In the genomic region with DNA sequence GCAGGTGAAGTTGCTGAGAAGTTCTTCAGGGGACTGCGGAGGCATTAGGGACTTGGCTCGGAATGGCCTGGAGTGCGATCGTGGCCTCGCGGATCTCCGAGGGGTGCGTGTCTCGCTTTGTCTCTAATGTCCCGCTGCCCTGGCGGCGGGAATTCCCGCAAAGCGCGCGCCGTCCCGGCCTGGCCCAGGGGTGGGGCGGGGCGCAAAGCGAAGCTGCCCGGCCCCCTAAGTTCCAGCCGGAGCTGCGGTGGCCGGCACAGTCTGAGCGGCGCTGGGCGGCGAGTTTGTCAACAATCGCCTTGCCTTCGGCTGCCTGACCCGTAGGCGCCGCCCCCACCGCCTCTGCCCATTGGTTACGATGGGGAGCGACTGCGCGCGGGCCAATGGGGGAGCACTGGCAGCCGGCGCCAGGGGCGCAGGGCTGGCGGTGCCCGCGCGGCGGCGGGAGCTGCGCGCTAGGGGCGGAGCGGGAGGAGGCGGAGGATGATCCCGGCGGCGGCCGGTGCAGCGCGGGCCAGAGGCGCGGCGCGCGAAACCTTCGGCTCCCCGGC, we compare ENCODE assay signal across 8 mouse cellular contexts. TPM values are rescaled to one million over a fixed set of nuclear protein-coding genes. Genes with fewer than 3 reads are reported as not detected.
DNase-seq lines count a peak whose midpoint lies in the region; ATAC-seq and TF ChIP-seq lines count a peak whose summit lies in the region.

No protein-coding gene starts in this region.

- H3ac ChIP-seq in myocyte (ENCODE audit: control insufficient read depth, insufficient read length), result peak overlapping the region; percentile 37

- H3K4me1 ChIP-seq in brown adipose tissue, adult 24 weeks (ENCODE audit: control insufficient read depth, insufficient read depth, insufficient read length, low read length), result peaks cover 10% of the 10 kb centered on the region; the same call in 1 of the 2 replicates
- H3K4me1 ChIP-seq in heart, embryonic 13.5 days, result peaks cover 51% of the 10 kb centered on the region
- peaks cover 22% of the 10 kb centered on the region for H3K4me1 ChIP-seq in liver, embryonic 11.5 days (replicated peaks; ENCODE audit: control insufficient read depth, insufficient read depth, low read length)
- peaks cover 33% of the 10 kb centered on the region for H3K4me1 ChIP-seq in stomach, embryonic 14.5 days (ENCODE audit: control insufficient read depth, insufficient read depth, low read length)

- peak overlapping the region; percentile 87 for H3K9ac ChIP-seq in heart, embryonic 13.5 days
- peak overlapping the region; percentile 86 for H3K9ac ChIP-seq in liver, embryonic 11.5 days (ENCODE audit: low read depth, low read length)
- peak overlapping the region; percentile 72 for H3K9ac ChIP-seq in stomach, embryonic 14.5 days (replicated peaks; ENCODE audit: low read depth, low read length)

- H3K36me3 ChIP-seq in heart, embryonic 13.5 days, result peaks cover 36% of the 10 kb centered on the region
- peaks cover 8% of the 10 kb centered on the region; the same call in 1 of the 2 replicates for H3K36me3 ChIP-seq in liver, embryonic 11.5 days (ENCODE audit: control insufficient read depth, insufficient read depth, low read length)
- no peaks in the 10 kb centered on the region for H3K36me3 ChIP-seq in myocyte (ENCODE audit: control insufficient read depth, insufficient read depth)
- peaks cover 15% of the 10 kb centered on the region for H3K36me3 ChIP-seq in stomach, embryonic 14.5 days (ENCODE audit: control insufficient read depth, insufficient read depth, low read length)

- DNase-seq in CD4-positive, CD25-positive, alpha-beta regulatory T cell, adult 2 months (ENCODE audit: low read depth, low spot score), result peak; percentile 93
- peak; percentile 98 for DNase-seq in kidney, postnatal 10 days
- peak; percentile 94 for DNase-seq in liver, embryonic 11.5 days (ENCODE audit: low spot score)

- peak overlapping the region; percentile 99 for H3K4me2 ChIP-seq in heart, embryonic 13.5 days
- H3K4me2 ChIP-seq in liver, embryonic 11.5 days, result peak overlapping the region; percentile 99
- peak overlapping the region; percentile 99 for H3K4me2 ChIP-seq in myocyte (ENCODE audit: low read depth)
- H3K4me2 ChIP-seq in stomach, embryonic 14.5 days (replicated peaks; ENCODE audit: low read depth, low read length), result peak overlapping the region; percentile 92

- TF ChIP-seq POLR2A in myocyte (IDR thresholded peaks at IDR 0.05; ENCODE audit: insufficient read length, low read depth), result peak; percentile 68

- no peaks in the 10 kb centered on the region for H3K9me3 ChIP-seq in heart, embryonic 13.5 days
- no peaks in the 10 kb centered on the region for H3K9me3 ChIP-seq in liver, embryonic 11.5 days (ENCODE audit: control insufficient read depth, low read length)
- H3K9me3 ChIP-seq in stomach, embryonic 14.5 days (ENCODE audit: control insufficient read depth, low read depth, low read length), result no peaks in the 10 kb centered on the region

- no peaks in the 10 kb centered on the region for H3K79me2 ChIP-seq in myocyte (ENCODE audit: control insufficient read depth, insufficient read depth)

- H3K27me3 ChIP-seq in heart, embryonic 13.5 days (replicated peaks), result peaks cover 23% of the 10 kb centered on the region
- peaks cover 32% of the 10 kb centered on the region for H3K27me3 ChIP-seq in liver, embryonic 11.5 days (replicated peaks; ENCODE audit: control insufficient read depth, insufficient read depth, low read length)
- H3K27me3 ChIP-seq in myocyte (ENCODE audit: control insufficient read depth, insufficient read depth, insufficient read length), result no peaks in the 10 kb centered on the region
- H3K27me3 ChIP-seq in stomach, embryonic 14.5 days (ENCODE audit: control insufficient read depth, insufficient read depth, low read length), result 0 out of 2 replicates have a peak, but pooled peaks cover 3% of the 10 kb centered on the region

- peak overlapping the region; percentile 81 for H3K4me3 ChIP-seq in brown adipose tissue, adult 24 weeks (ENCODE audit: insufficient read depth, low read depth, low read length)
- peak overlapping the region; percentile 81 for H3K4me3 ChIP-seq in heart, embryonic 13.5 days
- peak overlapping the region; percentile 85 for H3K4me3 ChIP-seq in liver, embryonic 11.5 days (ENCODE audit: low read depth, low read length)
- H3K4me3 ChIP-seq in myocyte, result peak overlapping the region; percentile 75
- H3K4me3 ChIP-seq in stomach, embryonic 14.5 days (ENCODE audit: low read depth, low read length), result peak overlapping the region; percentile 87

- WGBS in heart, embryonic 13.5 days, result under 1% methylated on average over 63 of the region's 67 CpGs
- WGBS in liver, embryonic 11.5 days, result under 1% methylated on average over 59 of the region's 67 CpGs
- WGBS in stomach, embryonic 14.5 days, result 0% methylated on average over 64 of the region's 67 CpGs

- H3K27ac ChIP-seq in brown adipose tissue, adult 24 weeks (replicated peaks; ENCODE audit: low read depth, low read length), result peak overlapping the region; percentile 53; the same call in 1 of the 2 replicates
- peak overlapping the region; percentile 90 for H3K27ac ChIP-seq in heart, embryonic 13.5 days (replicated peaks)
- peak overlapping the region; percentile 66 for H3K27ac ChIP-seq in liver, embryonic 11.5 days (ENCODE audit: low read depth, low read length)
- H3K27ac ChIP-seq in stomach, embryonic 14.5 days (ENCODE audit: low read length), result peak overlapping the region; percentile 94

- ATAC-seq in erythroid progenitor cell, adult 5-6 weeks (replicated peaks; ENCODE audit: low FRiP score, poor library complexity, severe bottlenecking), result peak; percentile 89
- peak; percentile 79 for ATAC-seq in heart, embryonic 13.5 days (ENCODE audit: extremely low read depth, insufficient number of reproducible peaks, low FRiP score, low TSS enrichment)
- ATAC-seq in liver, embryonic 11.5 days (replicated peaks; ENCODE audit: low FRiP score), result peak; percentile 89
- peak; percentile 87 for ATAC-seq in stomach, embryonic 14.5 days (ENCODE audit: insufficient number of reproducible peaks, insufficient read depth, low FRiP score, low read depth)

TF ChIP-seq in myocyte, 11 proteins besides CTCF, POLR2A, EP300 and RAD21:
- TF ChIP-seq E2F4 (IDR thresholded peaks at IDR 0.05; ENCODE audit: insufficient read depth), result peak; percentile 55
- TF ChIP-seq MAX (IDR thresholded peaks at IDR 0.05; ENCODE audit: low read depth), result no peak
- TF ChIP-seq POLR2AphosphoS2 (IDR thresholded peaks at IDR 0.05; ENCODE audit: insufficient read length, low read depth), result peak; percentile 43

RNA-seq across cellular contexts. Expression of gene Bcl2l11, which starts 1.4 kb away (rescaled TPM):
- 1.1 and 2.9 TPM in 2 replicates for polyA plus RNA-seq in brown adipose tissue, adult 24 weeks (2012; ENCODE audit: insufficient read depth, insufficient read length, missing spikeins)
- 6.7 and 13.7 TPM in 2 replicates for total RNA-seq in erythroid progenitor cell, adult 5-6 weeks (2015; ENCODE audit: low replicate concordance)
- total RNA-seq in erythroid progenitor cell, adult 5-6 weeks (2017; ENCODE audit: low replicate concordance), result 17.2 and 20.7 TPM in 2 replicates
- 13.5 and 15.4 TPM in 2 replicates for polyA plus RNA-seq in heart, embryonic 13.5 days (2015; fragmentation: Nextera tagmentation; extraction: Ambion mirVana)
- 15.1 and 15.3 TPM in 2 replicates for polyA plus RNA-seq in liver, embryonic 11.5 days (2014; fragmentation: Nextera tagmentation; extraction: Ambion mirVana)
- 4.9 TPM for polyA plus RNA-seq in myocyte (2012; fragmentation: generic; extraction: Trizol)
- polyA plus RNA-seq in stomach, embryonic 14.5 days (2014; fragmentation: Nextera tagmentation; extraction: Ambion mirVana), result 19.9 and 22.6 TPM in 2 replicates

Comparison
In these comparisons a context has a peak if more than half of its experiments do, and no peak if none do; other contexts are left out.
1. Peak in every context shown above with its lines: DNase-seq, ATAC-seq, H3K4me3 ChIP-seq and H3K27ac ChIP-seq.